Mouse (Mus musculus) spleen, postnatal 14 days (tissue): ENCODE data around the gene Ppef2.
"Not testable (repeated sequence)": the region's sequence is repeated elsewhere in the genome, so short reads cannot be mapped to it uniquely, and the experiment has no call there.

Source experiments
- DNase-seq, 2 experiments: peaks; one replicate each; pipeline ENCODE4 v3.0.0; 2021 to 2022; ENCODE audit warnings: low spot score in 2 of 2

Gene Ppef2

DNA sequence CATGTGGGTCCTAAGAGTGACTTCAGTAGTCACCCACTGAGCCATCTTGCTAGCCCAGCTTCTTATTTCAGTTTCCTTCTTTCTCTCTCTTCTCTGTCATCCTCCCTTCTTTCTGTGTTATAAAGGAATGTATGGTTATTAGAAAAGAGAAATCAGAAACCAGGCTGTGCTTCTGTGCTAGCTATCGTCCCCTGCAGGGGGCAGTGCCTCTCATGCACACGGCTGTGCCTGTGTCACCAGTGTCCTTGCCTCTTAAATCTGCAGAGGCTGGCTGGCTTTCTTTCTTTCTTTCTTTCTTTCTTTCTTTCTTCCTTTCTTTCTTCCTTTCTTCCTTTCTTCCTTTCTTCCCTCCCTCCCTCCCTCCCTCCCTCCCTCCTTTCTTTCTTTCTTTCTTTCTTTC is 60.4 kb downstream of the Ppef2 start:
- not testable (repeated sequence) for DNase-seq

DNA sequence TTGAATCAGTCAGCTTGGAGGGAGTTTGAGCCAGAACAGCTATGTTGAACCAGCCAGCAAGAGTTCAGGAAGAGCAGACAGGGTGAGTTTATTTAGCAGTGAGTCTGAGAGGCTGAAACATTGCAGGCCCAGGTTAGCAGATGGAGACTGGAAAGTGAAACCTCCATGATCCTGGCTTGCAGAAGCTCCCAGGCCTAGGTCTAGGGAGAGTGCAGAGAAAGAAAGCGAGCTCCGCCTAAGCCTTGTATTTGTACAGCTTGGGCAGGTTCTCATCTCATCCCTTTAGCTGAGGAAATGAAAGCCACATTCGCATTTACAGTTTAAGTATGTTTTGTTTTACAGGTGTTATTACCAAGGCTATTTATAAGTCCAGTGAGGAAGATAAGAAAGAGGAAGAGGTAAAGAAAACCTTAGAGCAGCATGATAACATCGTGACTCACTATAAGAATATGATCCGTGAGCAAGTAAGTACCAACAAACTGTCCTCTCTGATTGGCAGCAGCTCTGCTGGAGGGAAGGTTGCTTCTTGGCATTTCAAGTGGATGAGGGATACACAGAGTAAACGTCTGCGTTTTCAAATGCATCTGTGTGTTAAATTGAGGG is 67.1 kb downstream of the Ppef2 start:
- DNase-seq: no peak

DNA sequence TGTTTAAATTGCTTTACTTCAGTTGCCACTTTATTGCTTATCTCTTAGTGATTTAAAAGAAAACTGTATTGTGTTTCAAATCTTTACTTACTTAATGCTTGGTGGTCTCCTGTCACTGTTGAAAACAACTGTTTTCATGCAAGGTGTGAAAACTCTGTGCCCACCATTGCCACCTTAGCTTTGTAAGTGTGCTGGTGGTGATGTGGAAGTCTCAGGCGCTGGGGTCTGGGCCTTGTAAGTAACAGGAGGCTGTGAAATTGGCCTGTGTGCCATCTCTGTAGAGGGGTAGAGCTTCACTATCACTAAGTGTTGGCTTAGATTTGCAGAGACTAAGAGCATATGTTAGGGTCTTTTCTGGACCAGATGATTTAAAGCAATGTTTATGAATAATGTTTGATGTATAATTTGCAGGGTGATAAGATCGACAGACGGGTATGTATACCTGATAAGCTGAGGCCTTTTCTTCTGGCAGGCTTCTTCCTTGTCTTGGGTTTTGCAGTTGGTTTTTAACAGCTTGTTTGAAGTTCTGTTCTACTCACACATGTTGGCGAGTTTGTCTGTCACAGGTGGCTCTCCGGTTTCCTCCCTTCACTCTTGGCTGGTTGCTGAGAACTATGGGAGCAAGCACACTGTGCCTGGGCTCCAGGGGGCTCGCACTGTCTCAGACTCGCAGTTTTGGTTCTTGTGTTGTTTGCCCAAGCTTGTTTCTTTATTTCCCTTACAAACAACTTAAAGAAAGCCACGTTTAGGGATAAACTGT is 72.8 kb downstream of the Ppef2 start:
- DNase-seq: no peak
